Mouse (Mus musculus): ENCODE measurements at regions not wholly inside any gene's neighbourhood (a gene's known extent, or its start where the extent isn't known, plus 50 kb on each side); places are given as distances from the start of the nearest gene placed in this dataset.

DNA sequence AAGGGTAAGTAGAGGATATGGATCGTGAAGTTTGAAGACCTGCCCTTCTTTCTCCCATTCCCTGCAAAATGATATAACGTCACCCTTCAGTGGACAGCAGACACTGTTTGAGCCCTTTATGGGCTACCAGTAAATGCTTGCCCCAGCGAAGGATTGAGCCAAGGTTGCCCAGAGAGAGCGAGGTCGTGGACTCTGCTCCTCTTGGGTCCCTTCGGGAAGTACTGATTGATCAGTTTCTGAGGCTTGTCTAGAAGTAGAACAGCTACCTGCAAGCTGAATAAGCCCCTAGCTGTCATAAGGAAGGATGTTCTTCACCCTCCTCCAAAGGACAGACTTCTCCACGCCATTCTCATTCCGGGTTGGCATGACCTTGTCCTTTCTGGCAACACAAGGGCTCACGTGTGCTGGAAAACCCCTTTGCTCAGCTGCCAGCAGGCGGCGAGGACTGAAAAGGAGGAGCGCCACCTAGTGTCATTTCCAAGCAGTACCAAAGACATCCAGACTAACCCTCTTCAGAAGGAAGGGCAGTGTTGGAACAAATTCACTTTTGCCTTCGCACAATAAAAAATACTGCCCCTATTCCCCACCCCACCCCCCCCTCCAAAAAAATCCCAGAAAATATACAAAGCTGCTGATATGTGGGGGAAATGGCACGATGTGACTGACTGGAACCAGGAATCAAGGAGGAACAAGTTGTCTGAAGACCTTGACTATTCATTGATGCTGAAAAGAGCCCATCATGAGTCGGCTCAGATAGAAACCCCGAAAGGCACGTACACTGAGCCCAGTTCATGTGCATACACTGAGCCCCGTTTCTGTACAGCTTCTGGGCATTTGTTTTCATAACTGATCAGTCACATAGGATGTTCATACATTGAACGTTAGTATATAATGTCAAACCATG is 274.8 kb upstream of the Pfn2 start:
- TF ChIP-seq CTCF (IDR thresholded peaks at IDR 0.05; ENCODE audit: borderline replicate concordance, insufficient read depth, low read length) = peak; percentile 93
- TF ChIP-seq POLR2A (IDR thresholded peaks at IDR 0.05; ENCODE audit: low read depth, low read length) = no peak
